Comparison of ENCODE assay signal across 13 mouse cellular contexts in genomic region chr5:36360343-36360742, GRCm38 (mm10). TPM values are rescaled to one million over a fixed set of nuclear protein-coding genes. Genes with fewer than 3 reads are reported as not detected.
A peak's percentile ranks its signal among the peaks of the same experiment; 100 is the strongest.
DNase-seq lines count a peak whose midpoint lies in the region; ATAC-seq lines count a peak whose summit lies in the region.
"Had no signal": no experiment of that assay in that cellular context is flagged by ENCODE, and none has a peak within 500 bp of the region (broad histone marks: within the 10 kb centered on the region; RNA-seq: fewer than 3 reads in every experiment).

No protein-coding gene starts in this region.

- intact Hi-C loops in heart, postnatal 10 days (cut with DNase I), result no loop called here

- no peaks in the 10 kb centered on the region for H3K36me3 ChIP-seq in heart, embryonic 10.5 days
- no peaks in the 10 kb centered on the region for H3K36me3 ChIP-seq in kidney, embryonic 16.5 days (ENCODE audit: insufficient read depth, low read length)
- H3K36me3 ChIP-seq in forebrain, embryonic 15.5 days, result no peaks in the 10 kb centered on the region
- H3K36me3 ChIP-seq in midbrain, embryonic 16.5 days (ENCODE audit: control insufficient read depth, insufficient read depth, low read length), result no peaks in the 10 kb centered on the region
- H3K36me3 ChIP-seq: embryonic facial prominence, embryonic 13.5 days; G1E; liver, embryonic 12.5 days had no signal

- peak overlapping the region; percentile 79 for H3K27ac ChIP-seq in heart, embryonic 10.5 days
- H3K27ac ChIP-seq in kidney, embryonic 16.5 days (ENCODE audit: low read length), result peak overlapping the region; percentile 54
- 0 out of 2 replicates have a peak overlapping the region, but pooled peaks have one; percentile 21 for H3K27ac ChIP-seq in forebrain, embryonic 15.5 days (replicated peaks)
- peak overlapping the region; percentile 12 for H3K27ac ChIP-seq in midbrain, embryonic 16.5 days (ENCODE audit: low read length)
- H3K27ac ChIP-seq: embryonic facial prominence, embryonic 13.5 days; liver, embryonic 12.5 days had no signal

- no peaks in the 10 kb centered on the region for H3K27me3 ChIP-seq in heart, embryonic 10.5 days (ENCODE audit: insufficient read depth, poor library complexity, severe bottlenecking)
- H3K27me3 ChIP-seq in kidney, embryonic 16.5 days (ENCODE audit: insufficient read depth, low read length), result no peaks in the 10 kb centered on the region
- H3K27me3 ChIP-seq in forebrain, embryonic 15.5 days, result no peaks in the 10 kb centered on the region
- H3K27me3 ChIP-seq in midbrain, embryonic 16.5 days (ENCODE audit: control insufficient read depth, insufficient read depth, low read depth, low read length), result no peaks in the 10 kb centered on the region
- H3K27me3 ChIP-seq: embryonic facial prominence, embryonic 13.5 days; liver, embryonic 12.5 days had no signal

- peaks cover 84% of the 10 kb centered on the region for H3K4me1 ChIP-seq in heart, embryonic 10.5 days
- H3K4me1 ChIP-seq in kidney, embryonic 16.5 days (ENCODE audit: insufficient read depth, low read length), result peaks cover 40% of the 10 kb centered on the region
- peaks cover 16% of the 10 kb centered on the region for H3K4me1 ChIP-seq in forebrain, embryonic 15.5 days
- peaks cover 8% of the 10 kb centered on the region for H3K4me1 ChIP-seq in midbrain, embryonic 16.5 days (ENCODE audit: control insufficient read depth, insufficient read depth, low read length)

- H3K4me2 ChIP-seq in kidney, embryonic 16.5 days (replicated peaks; ENCODE audit: low read depth, low read length), result no peak overlapping the region
- H3K4me2 ChIP-seq in forebrain, embryonic 15.5 days (replicated peaks), result no peak overlapping the region
- H3K4me2 ChIP-seq in midbrain, embryonic 16.5 days (ENCODE audit: low read length), result no peak overlapping the region
- H3K4me2 ChIP-seq: embryonic facial prominence, embryonic 13.5 days; liver, embryonic 12.5 days had no signal

- no peak overlapping the region for H3K4me3 ChIP-seq in heart, embryonic 10.5 days
- no peak overlapping the region for H3K4me3 ChIP-seq in kidney, embryonic 16.5 days (ENCODE audit: low read length)
- H3K4me3 ChIP-seq in forebrain, embryonic 15.5 days, result no peak overlapping the region
- H3K4me3 ChIP-seq in midbrain, embryonic 16.5 days (ENCODE audit: low read depth, low read length), result no peak overlapping the region
- H3K4me3 ChIP-seq: embryonic facial prominence, embryonic 13.5 days; liver, embryonic 12.5 days had no signal

- no peaks in the 10 kb centered on the region for H3K9me3 ChIP-seq in heart, embryonic 10.5 days
- no peaks in the 10 kb centered on the region for H3K9me3 ChIP-seq in kidney, embryonic 16.5 days (ENCODE audit: low read length)
- H3K9me3 ChIP-seq in forebrain, embryonic 15.5 days, result no peaks in the 10 kb centered on the region
- no peaks in the 10 kb centered on the region for H3K9me3 ChIP-seq in midbrain, embryonic 16.5 days (replicated peaks; ENCODE audit: control insufficient read depth, low read length, poor library complexity, severe bottlenecking)
- H3K9me3 ChIP-seq: embryonic facial prominence, embryonic 13.5 days; G1E; liver, embryonic 12.5 days had no signal

- 63% methylated on average over 7 of the region's 7 CpGs for WGBS in heart, embryonic 10.5 days
- 66% methylated on average over 7 of the region's 7 CpGs for WGBS in kidney, embryonic 16.5 days
- 61% methylated on average over 7 of the region's 7 CpGs for WGBS in forebrain, embryonic 15.5 days
- WGBS in midbrain, embryonic 16.5 days, result 72% methylated on average over 7 of the region's 7 CpGs

- H3K9ac ChIP-seq in kidney, embryonic 16.5 days (replicated peaks; ENCODE audit: low read length), result no peak overlapping the region
- H3K9ac ChIP-seq in forebrain, embryonic 15.5 days (replicated peaks), result no peak overlapping the region
- no peak overlapping the region for H3K9ac ChIP-seq in midbrain, embryonic 16.5 days (ENCODE audit: low read depth, low read length)
- H3K9ac ChIP-seq: embryonic facial prominence, embryonic 13.5 days; liver, embryonic 12.5 days had no signal

- no peak for DNase-seq in heart, embryonic 10.5 days (ENCODE audit: low spot score)
- DNase-seq in heart, postnatal 10 days, result no peak
- no peak for DNase-seq in kidney, postnatal 14 days
- DNase-seq in embryo, embryonic 10 days (ENCODE audit: low spot score), result no peak
- no peak for DNase-seq in urinary bladder, postnatal 10 days (ENCODE audit: low spot score)
- DNase-seq: kidney, postnatal 36 days; thymus, adult 18-20 months had no signal

- no peak for ATAC-seq in kidney, embryonic 16.5 days (ENCODE audit: low FRiP score, low TSS enrichment)
- ATAC-seq in forebrain, embryonic 15.5 days (replicated peaks), result peak; percentile 39
- peak; percentile 26 for ATAC-seq in midbrain, embryonic 16.5 days
- ATAC-seq: liver, embryonic 12.5 days had no signal

RNA-seq across cellular contexts. Expression of gene Sorcs2, which starts 37.6 kb away (rescaled TPM):
- polyA plus RNA-seq in heart, embryonic 10.5 days (2016; fragmentation: Nextera tagmentation; extraction: Ambion mirVana), result 6.9 and 12.2 TPM in 2 replicates
- total RNA-seq in heart, postnatal 10 days (2021), result 10 to 100 TPM; 12.2 to 12.5 TPM
- polyA plus RNA-seq in kidney, embryonic 16.5 days (2015; fragmentation: Nextera tagmentation; extraction: Ambion mirVana), result 11.1 and 11.6 TPM in 2 replicates
- polyA plus RNA-seq in forebrain, embryonic 15.5 days (2015; fragmentation: Nextera tagmentation; extraction: Ambion mirVana), result 7.3 and 7.9 TPM in 2 replicates
- 21.3 and 22.7 TPM in 2 replicates for polyA plus RNA-seq in midbrain, embryonic 16.5 days (2015; fragmentation: Nextera tagmentation; extraction: Ambion mirVana)

Comparison
In these comparisons a context has a peak if more than half of its experiments do, and no peak if none do; other contexts are left out.
1. H3K27ac ChIP-seq: peak in every context shown above with its lines; median percentile 79 in heart, embryonic 10.5 days; 54 in kidney, embryonic 16.5 days; 21 in forebrain, embryonic 15.5 days; 12 in midbrain, embryonic 16.5 days.